Mouse (Mus musculus) gastrocnemius, adult 18-20 months (tissue): ENCODE measurements around the gene Lancl1. TPM values are rescaled to one million over a fixed set of nuclear protein-coding genes. Genes with fewer than 3 reads are reported as not detected.

Source experiments
- DNase-seq: peaks from one replicate; pipeline ENCODE4 v3.0.0; 2021; ENCODE audit warnings: low spot score
- total RNA-seq, 2 experiments: library from RNA; stranded (reverse); gene quantifications; 2 replicates each; pipeline ENCODE4 v1.2.3; 2021

The Lancl1 gene
- total RNA-seq, 2 experiments from 2014 or later, result 34.3 to 37.5 TPM

DNA sequence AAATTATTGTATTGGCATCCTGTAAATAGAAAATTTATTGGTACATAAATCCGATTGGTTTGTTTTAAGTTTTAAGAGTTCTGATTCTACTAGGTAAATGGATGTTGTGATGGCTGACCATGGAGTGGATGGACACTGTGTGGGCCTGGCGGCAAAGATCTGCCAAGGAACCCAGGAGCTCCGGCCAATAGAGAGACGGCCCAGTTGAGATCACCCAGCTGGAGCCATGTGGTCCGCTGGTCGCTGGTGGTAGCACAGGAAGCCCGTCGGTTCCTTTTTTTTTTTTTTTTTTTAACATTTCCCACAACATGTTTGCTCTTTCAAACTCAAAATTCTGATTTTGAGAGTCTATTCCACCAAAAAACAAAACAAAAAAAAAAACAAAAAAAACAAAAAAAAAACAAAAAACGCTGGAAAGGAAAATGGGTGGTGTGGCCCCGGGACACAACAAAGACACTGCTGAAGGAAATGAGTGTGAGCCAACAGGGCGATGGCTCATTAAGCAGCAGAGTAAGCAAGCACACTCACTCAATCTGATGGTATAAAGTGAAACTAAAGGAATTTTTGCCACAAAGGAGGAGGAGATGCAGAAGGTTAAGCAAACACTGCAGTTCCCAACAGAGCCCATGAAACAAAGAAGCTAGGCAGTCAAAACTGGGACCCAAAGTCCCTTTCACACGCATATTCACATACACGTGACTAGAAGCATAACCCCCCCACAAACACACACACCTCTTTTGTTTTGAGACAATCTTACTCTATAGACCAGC is 21.4 kb downstream of the Lancl1 start:
- no peak for DNase-seq

DNA sequence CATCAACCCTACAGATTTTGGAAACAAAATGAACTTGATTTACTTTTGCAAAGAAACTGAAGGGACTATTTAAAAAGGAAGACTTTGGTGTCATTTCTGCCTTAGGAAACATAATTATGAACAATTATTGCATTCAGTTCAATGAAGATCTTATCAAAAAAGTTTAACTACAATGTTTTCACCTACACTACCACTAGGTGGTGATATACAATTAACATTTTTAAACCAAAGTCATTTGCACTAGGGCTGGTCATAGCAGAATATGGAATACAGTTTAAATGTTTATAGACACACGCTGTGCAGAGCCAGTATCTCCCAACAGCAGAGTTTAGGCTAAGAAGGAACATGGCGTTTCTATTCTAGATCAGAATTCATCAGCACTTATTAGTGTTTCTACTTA is 24.5 kb downstream of the Lancl1 start:
- DNase-seq, result no peak

DNA sequence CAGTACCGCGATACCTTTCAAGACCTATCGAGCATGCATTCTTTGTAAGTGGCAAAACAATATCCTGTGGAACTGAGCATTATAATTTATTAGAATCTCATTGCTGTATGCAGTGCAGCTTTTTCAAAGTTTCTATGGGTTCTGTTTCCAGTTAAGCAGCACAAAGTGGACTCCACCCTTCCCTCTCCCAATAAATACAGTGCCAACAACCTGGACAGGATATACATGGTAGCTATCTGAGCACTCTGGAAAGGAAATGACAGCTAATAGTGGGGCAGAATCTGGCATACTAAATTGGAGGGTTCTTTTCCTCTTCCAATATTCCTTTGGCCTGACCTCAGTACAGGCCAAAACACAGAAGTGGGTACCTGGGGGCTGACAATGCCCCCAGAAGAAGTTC is 28.2 kb downstream of the Lancl1 start:
- DNase-seq, result no peak

DNA sequence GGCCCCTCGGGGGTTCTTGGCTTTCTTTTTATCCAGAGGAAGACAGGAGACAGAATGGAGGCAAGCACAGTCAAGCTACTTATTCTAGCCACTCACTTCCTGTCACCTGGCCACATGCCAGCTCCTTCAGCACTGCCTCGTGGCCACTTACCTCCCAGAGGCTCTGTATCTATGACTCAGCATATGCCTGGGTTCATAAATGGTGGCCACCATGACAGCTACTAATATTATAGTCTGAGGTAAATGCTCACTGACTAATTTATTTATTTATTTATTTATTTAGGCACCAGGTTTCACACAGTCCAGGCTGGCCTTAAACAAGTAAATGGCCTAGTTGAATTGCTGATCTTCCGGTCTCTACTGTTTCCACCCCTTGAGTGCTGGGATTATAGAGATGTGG is 35.0 kb downstream of the Lancl1 start:
- no peak for DNase-seq

DNA sequence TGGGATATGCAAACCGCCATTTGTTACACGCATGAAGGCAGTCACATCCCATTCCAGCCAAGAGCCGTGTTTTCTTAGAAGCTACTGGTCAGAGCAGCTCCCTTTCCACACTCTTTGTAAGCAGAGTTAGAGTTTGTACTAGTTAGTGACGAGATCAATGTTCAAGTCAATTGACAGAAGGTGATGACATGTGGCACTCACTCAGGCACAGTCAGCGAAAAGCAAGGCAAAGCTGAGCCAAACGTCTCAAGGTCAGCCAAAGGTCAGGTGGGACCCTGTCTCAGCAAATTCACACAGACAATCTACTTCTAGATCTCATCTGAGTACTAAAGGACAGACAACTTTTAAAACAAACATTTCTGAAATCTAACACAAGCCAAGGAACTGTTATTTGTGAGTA is 36.4 kb downstream of the Lancl1 start:
- no peak for DNase-seq

DNA sequence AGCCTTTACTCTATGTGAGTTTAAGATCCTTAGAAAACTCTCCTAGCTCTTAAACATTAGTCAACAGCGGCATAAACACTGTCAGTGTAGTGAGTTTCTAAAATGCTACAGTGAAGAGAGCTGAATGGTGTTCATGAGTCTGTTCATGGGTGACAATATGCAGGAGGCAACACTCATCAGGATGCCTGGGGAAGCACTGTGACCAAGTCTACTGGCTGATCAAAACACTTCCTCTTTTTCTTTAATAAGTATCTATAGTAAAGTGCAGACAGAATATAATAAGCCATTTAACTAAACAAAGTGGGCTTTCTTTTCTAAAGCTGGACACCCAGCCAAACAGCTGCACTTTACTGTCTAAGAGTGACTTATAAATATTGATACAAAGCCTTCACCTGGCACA is 37.3 kb downstream of the Lancl1 start:
- DNase-seq, result no peak

DNA sequence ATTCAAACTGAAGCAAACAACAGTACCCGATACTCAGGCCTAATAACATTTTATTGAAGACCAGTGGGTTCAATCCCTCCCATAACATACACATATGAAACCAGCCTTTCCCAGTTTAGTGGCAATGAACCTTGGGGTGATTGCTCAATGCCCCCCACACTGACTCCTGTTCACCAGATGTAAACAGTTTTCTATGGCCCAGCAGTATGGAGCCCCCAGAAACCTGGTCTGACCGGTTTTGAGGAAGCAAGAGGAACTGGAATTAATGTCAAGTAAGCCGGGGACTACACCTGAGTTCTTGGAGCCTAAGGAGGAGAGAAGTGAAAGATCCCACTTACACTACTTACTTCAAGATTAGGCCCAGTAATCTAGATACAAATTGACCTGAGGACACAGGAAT is 38.2 kb downstream of the Lancl1 start:
- no peak for DNase-seq

DNA sequence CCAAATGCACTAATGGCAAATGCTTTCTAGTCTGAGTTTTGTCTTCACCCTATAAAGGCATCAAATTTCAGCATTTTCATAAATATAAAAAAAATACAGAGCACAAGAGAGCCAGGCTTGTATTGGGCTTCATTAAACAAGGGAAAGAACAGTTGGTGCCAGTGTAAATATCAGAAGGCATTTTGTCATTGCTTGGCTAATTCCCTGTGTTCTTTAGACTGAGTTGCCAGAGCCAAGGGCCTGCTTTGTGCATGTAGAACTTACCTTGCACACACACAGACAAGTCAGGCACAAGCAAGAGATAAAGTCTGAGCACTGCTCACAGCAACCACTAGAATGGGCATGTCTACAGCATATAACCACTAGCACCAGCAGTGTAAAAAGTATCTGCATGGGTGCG is 40.1 kb downstream of the Lancl1 start:
- DNase-seq, result no peak

DNA sequence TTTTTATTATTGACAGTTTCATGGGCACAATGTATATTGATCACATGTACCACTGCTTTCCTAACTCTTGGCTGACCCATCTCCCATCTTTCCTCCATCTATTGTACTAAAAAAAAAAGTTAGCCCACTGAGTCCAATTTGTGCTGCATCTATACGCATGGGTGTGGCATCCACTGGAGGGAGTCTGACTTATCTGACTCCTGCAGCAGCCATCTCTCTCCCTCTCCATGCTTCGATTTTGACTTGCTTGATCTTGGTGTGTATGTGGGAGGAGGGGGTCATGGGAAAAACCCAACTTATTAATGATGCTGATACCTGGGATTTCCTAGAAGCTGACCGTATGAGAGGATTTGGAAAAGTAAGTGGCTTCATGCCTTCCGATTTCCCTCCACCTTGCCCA is 40.5 kb downstream of the Lancl1 start:
- DNase-seq, result no peak

DNA sequence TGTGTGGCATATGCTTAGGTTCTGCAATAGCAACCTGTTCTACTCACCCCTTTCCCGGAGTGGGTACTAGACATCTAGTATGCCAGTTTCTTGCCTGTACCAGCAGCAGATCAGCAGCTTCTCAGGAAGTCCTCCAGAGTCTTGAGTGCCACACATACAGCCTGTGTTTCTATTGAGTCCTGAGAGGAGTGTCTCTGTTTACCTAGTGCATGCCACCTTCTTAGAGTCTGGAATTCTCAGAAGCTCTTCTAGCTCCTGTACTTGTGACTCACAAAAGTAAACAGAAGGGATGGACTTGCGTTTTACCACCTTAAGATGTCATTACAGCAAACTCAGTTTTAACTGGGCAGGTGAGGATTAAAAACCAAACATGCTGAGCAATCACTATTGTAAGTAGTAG is 41.9 kb downstream of the Lancl1 start:
- DNase-seq, result no peak

DNA sequence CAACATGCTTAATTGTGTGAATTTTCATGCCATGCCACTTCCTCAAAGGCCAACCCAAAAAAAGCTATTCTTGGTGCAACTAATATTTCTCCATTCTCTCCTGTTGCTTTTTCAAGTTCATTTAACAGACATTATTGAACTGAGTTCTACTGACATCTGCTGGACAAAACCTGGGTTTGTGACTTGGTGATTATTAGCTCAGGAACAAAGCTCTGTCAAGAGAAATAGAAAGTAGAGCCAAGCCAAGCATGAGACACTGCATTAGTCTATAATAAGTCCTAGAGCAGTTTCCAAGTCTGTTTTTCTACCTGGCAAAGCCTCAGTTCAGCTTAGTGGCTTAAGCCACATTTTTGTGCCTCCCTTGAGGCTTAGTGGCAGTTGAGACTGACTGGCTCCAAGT is 45.9 kb downstream of the Lancl1 start:
- DNase-seq, result peak; percentile 59

DNA sequence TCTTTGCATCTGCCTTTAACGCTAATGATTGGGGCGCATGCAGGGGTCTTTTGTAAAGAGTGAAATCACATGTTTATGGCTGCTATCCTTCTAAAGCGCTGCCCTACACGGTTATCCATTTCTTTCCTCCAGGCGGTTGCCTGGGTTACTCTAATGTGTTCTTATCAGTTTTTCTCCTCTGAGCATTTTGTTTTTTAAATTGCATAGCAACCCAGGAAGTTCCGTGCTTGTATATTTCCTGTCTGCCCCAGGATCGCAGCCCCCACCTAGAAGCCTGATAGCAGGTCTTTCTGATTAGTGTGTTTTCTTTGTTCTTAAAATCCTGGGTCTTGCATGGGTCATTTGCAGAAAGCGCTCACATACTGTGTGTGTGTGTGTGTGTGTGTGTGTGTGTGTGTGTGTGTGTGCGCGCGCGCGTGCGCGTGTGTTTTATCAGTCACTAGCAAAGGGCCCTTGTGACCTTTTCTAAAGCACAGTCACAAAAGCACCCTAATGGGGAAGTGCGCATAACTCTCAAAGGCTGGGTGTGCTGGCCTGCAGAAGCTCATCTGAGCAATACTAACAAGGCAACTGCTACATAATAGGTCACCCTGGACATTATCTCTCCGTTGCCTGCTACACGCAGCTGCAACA is 51.0 kb downstream of the Lancl1 start:
- DNase-seq, result no peak

DNA sequence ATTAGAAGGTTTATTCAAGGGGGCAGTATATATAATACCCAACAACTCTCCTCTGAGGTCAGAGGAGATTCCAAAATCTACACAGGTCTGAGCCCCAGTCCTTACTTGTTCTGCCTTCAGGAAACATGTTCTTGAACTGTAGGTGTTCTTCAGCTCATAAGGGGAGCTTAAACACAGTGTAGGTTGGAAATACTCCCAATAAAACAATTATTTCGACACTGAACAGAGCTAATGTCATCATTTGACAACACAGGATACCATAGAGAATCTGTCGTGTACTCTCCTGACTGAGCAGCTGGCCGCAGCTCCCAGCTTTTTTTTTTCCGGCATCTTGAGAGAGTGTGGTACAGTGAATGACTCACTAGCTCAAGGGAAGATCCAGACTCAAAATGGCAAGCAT is 52.8 kb downstream of the Lancl1 start:
- DNase-seq, result no peak

DNA sequence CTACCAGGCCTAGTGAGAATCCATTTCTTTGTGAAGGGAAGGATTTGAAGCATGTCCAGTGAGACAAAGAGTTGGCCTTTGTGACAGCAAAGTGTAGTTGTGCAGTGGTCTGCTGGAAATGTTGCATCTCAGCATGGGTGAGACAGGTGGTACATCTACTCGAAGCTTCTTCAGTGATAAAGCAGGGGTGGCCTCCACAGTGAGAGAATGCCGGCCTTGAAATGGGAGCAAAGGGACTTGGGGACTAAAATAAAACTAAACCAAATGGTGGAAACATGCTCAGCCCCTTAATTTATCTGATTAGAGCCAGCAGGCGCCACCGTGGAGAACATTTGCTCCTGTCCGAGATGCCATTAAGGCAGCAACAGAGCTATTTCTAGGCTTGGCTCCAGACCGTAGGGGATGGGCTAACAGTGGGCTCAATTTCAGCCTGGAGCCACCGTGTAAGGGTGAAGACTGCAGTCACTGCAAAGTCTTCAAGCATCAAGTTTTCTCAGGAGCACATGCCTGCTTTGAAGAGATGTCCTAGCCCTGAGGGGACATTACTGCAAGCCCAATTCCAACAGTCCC is 53.5 kb downstream of the Lancl1 start:
- DNase-seq, result peak; percentile 85

DNA sequence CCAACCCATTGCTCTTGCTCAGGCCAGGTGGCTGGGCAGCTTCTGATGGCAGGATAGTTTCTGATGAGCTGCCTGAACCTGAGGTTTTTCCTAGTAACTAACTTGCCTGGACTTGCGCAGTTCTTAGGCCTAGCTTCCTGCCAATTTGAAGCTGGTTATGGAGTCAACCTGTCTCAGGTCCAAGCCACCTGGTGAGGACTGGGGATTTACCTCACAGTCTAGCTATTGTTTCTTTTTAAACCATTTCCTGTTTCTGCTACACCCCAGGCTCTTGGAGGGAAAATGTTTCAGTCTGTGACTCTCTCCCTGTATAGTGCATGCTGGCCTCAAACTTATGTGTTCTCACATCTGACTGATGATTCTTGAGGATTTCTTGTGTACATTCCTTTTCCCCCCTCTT is 58.5 kb downstream of the Lancl1 start:
- no peak for DNase-seq

DNA sequence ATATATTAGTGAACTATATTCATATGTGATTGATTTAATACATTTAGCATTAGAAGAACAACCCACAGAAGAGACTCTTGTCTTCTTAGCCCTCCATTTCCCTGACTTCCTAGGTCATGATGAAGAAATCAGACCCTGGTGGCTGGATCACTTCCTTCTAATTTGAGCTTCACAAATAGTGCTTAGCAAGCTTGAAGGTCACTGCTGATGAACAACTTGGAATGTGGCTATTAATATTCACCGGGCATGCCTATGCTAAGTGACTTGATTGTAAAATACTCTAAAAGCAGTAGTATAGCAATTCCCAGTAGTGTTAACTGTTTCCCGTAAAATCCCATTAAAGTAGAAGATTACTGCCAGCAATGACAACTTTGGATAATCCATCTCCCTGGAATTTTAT is 63.2 kb downstream of the Lancl1 start:
- DNase-seq, result peak; percentile 56

DNA sequence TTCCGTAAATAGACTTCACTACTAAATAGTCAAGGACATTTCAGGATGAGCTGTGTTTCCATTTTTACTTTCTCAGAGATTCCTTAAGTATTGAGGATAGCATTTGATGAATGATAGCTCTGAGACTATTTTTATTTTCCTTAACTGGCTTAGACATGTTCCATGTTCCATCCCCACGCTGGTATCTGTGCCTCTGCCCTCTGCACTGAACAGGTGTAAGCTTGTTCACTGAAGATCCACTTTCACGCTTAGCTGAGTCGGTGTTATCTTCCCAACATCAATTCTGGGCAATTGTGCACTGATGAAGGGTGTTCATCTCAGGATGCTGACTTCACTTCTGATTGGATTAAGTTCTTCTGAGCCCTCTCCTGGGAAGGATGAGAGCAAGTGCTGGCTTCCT is 73.8 kb downstream of the Lancl1 start:
- DNase-seq, result peak; percentile 47

DNA sequence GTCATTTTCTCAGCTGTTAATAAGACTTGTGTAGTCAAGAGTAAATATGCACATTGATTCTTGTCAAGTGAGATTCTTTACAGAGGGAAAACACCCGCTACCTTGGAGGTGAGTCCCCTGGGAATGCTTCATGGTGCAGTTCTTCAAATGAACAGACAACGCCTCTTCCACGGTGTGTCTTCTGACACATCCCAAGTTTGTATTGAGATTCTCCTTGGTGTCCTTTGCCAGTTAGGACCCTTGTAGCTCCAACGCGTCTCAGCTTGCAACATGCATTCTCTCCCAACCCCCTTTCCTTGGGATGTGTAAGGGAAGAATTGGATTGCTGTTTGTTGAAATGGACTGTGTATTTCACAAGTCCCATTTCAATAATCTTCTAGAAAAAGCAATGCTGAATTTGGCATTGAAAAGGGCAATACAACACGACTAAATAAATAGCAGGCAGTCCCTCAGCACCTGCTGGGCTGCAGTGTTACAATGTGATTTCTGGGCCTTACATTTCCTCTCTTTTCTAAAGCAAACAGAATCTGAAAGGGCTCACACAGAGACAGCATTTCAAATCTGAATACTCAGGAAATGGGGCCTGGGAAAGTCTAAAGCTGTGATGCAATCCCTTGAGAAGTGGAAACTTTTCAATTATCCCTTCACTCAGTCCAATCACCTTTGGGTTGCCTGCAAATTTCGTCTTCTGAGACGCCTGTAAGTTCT is 78.0 kb downstream of the Lancl1 start:
- DNase-seq, result no peak

DNA sequence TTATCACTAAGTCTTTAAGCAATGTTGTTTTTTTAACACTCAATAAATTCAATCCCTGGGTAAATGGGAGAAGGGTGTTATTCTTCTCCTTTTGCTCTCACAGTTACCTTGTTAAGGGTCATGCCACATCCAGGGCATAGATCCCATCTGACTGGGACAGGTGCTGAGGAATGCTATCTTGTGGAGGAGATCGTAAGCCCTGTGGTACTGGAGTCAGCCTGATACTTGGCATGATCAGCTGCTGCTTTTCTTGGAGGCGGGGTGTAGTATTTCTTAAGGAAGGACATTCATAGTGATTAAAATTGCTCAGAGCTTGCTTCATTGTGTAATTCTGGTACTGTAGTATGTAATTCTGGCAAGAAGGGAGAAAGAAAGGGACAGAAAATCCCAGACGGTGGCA is 81.3 kb downstream of the Lancl1 start:
- peak; percentile 66 for DNase-seq

DNA sequence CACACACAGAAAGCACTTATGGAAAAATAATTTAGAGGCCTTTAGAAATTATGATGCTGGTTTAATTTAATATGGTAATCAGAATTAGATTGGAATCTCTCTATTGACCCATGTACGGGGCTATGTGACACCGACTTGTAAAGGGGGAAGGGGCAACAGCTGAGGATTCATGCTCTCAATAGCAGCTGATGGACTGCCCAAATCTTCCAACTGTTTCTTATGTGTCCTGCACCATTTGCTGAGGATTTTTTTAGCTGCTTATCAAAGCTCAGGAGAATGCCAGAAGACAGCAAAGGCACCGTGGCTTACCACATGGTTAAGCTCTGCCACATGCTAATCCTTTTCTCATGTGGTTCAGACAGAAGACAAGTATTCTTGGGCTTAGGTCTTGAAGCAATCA is 87.6 kb downstream of the Lancl1 start:
- DNase-seq, result no peak
